Mouse (Mus musculus) limb, embryonic 11.5 days (tissue): Measurements from ENCODE around the gene Smchd1. TPM values are rescaled to one million over a fixed set of nuclear protein-coding genes. Genes with fewer than 3 reads are reported as not detected.
A peak's percentile ranks its signal among the peaks of the same experiment; 100 is the strongest.

ENCODE experiments used
- ATAC-seq: fragments of 200-750 bp; cut with Nextera tagmentation; 2 replicates; pipeline ENCODE4 v1.8.0; 2017; ENCODE audit warnings: low read depth; ENCODE audit not compliant: insufficient number of reproducible peaks, low FRiP score, low TSS enrichment
- DNase-seq: peaks from one replicate; pipeline ENCODE4 v3.0.0-alpha.2; 2015; ENCODE audit warnings: low spot score
- H3K27ac ChIP-seq: fragments of 300-500 bp; sonication (generic); replicated peaks from 2 replicates; pipeline ENCODE4 v1.5.1; 2014; ENCODE audit warnings: low read depth, mild to moderate bottlenecking, low read length
- H3K27me3 ChIP-seq: fragments of 300-500 bp; sonication (generic); 2 replicates; pipeline ENCODE4 v1.6.1; 2014; ENCODE audit warnings: mild to moderate bottlenecking, low read length, mixed read lengths; ENCODE audit not compliant: control insufficient read depth, insufficient read depth
- H3K36me3 ChIP-seq: fragments of 300-500 bp; sonication (generic); 2 replicates; pipeline ENCODE4 v1.6.1; 2014; ENCODE audit warnings: mild to moderate bottlenecking, low read length, moderate library complexity, mixed read lengths; ENCODE audit not compliant: control insufficient read depth, insufficient read depth
- H3K4me1 ChIP-seq: fragments of 300-500 bp; sonication (generic); 2 replicates; pipeline ENCODE4 v1.6.1; 2014; ENCODE audit warnings: low read length, mixed read lengths; ENCODE audit not compliant: control insufficient read depth, insufficient read depth
- H3K4me2 ChIP-seq: fragments of 300-500 bp; sonication (generic); 2 replicates; pipeline ENCODE4 v1.6.1; 2014; ENCODE audit warnings: low read depth, mild to moderate bottlenecking, moderate library complexity; ENCODE audit not compliant: severe bottlenecking
- H3K4me3 ChIP-seq: fragments of 300-500 bp; sonication (generic); 2 replicates; pipeline ENCODE4 v1.5.1; 2014; ENCODE audit warnings: low read depth, low read length
- H3K9ac ChIP-seq: fragments of 300-500 bp; sonication (generic); 2 replicates; pipeline ENCODE4 v1.6.1; 2014; ENCODE audit warnings: mild to moderate bottlenecking, low read length
- H3K9me3 ChIP-seq: fragments of 300-500 bp; sonication (generic); 2 replicates; pipeline ENCODE4 v1.6.1; 2016; ENCODE audit warnings: low read length; ENCODE audit not compliant: control insufficient read depth
- WGBS: fragments of 180-500 bp; shearing (Covaris S2); extraction: QIAGEN DNeasy Blood & Tissue Kit; methylation state at CpG from one replicate; pipeline ENCODE4 v1.1.7; 2014; 5-methylcytosine and 5-hydroxymethylcytosine counted together
- polyA plus RNA-seq: library from polyadenylated mRNA; unstranded; fragments of >200 nt; fragmentation: Nextera tagmentation; extraction: Ambion mirVana; gene quantifications from 2 replicates; pipeline ENCODE4 v1.2.1, GENCODE M21; 2014

Smchd1 gene
- polyA plus RNA-seq: 96.3 and 104 TPM in 2 replicates

DNA sequence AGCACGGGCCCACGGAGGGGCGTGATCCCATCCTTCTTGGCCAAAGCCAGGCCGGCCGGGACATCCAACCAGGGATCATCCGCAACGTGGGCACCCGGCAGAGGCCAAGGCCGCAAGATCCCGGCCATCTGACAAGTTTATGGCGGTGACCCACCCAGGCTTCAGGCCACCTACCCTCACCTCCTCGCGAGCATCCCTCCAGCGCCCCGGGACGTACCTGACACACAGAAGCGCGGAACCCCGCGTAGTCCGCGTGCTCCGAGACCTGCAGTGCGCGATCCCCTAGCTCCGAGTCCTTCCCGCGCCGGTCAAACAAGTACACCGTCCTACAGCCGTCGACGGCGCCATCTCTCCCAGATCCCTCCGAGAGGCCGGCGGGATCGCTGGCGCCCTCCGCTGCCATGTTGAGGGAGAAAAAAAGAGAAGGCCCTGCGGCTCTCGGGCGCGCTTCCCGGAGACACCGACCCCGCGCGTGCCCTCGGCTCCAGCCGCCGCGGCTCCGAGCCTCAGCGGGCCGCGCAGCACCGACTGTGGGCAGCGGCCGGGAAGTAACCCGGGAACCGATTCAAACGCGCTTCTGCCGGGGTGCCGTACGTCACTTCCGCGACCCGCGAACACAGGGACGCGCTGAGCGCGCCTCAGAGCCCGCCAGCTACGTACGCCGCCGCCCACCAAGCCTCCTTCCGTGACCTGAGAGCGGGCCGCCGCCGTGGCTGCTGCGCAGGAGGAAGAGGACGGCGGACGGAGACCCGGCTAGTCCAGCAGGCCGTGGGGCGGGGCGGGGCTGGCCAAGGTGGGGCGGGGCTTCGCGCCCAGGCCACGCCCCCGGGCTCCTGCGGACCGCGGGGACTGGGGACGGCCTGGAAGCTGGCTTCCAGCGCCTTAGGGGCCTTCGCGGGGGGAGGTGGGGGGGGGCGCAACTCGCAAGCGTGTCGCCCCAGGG is at the start of gene Smchd1:
Gene Smchd1 (minus strand): TSS at position 582 of the 943 bp plus-strand sequence.
- Histone ChIP-seq H3K4me2 (peak within 1 kb of the TSS; percentile 76), H3K9me3 (no peaks in the 10 kb centered on the region), H3K27me3 (no peaks in the 10 kb centered on the region), H3K4me3 (peak within 1 kb of the TSS; percentile 94), H3K9ac (peak within 1 kb of the TSS; percentile 91), H3K36me3 (no peaks in the 10 kb centered on the region), H3K4me1 (peaks cover 3% of the 10 kb centered on the region; the same call in 1 of the 2 replicates), H3K27ac (peak within 1 kb of the TSS; percentile 95)
- ATAC-seq (peak; percentile 93), DNase-seq (peak; percentile 94)
- WGBS: under 1% methylated on average over 93 of the region's 109 CpGs

DNA sequence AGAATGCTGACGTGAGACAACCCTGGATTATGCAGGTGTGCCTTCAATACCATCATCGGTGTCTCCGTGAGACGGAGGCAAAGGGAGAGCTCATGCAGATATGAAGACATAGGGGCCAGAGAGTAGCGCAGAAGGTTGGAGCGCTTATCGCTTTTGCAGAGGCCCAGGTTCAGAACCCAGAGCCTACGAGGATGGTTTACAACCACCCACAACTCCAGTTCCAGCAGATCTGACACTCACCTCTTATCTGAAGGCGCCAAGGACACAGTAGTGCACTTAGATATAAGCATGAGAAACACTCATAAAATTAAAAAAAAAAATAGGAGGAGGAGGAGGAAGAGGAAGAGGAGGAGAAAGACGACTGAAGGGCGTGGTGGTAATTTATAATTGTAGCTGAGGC is 35.2 kb upstream of the Smchd1 start:
- no peak for ATAC-seq
- 95% methylated on average over 11 of the region's 11 CpGs for WGBS
- H3K9ac ChIP-seq: no peak overlapping the region
- H3K9me3 ChIP-seq: no peaks in the 10 kb centered on the region
- DNase-seq: no peak
- H3K4me3 ChIP-seq: no peak overlapping the region
- H3K4me2 ChIP-seq: no peak overlapping the region
- no peaks in the 10 kb centered on the region for H3K4me1 ChIP-seq
- H3K36me3 ChIP-seq: peaks cover 17% of the 10 kb centered on the region; the same call in 1 of the 2 replicates
- H3K27ac ChIP-seq: no peak overlapping the region
- H3K27me3 ChIP-seq: no peaks in the 10 kb centered on the region

GRCm38 (mm10) chr17:71506832-71507231 is 31.7 kb upstream of the Smchd1 start:
- WGBS: 89% methylated on average over 8 of the region's 8 CpGs
- no peak for DNase-seq
- Histone ChIP-seq H3K27ac (no peak overlapping the region), H3K4me2 (no peak overlapping the region), H3K36me3 (peaks cover 20% of the 10 kb centered on the region; the same call in 1 of the 2 replicates), H3K27me3 (no peaks in the 10 kb centered on the region), H3K9ac (no peak overlapping the region), H3K4me3 (no peak overlapping the region), H3K9me3 (no peaks in the 10 kb centered on the region), H3K4me1 (no peaks in the 10 kb centered on the region)
- no peak for ATAC-seq

DNA sequence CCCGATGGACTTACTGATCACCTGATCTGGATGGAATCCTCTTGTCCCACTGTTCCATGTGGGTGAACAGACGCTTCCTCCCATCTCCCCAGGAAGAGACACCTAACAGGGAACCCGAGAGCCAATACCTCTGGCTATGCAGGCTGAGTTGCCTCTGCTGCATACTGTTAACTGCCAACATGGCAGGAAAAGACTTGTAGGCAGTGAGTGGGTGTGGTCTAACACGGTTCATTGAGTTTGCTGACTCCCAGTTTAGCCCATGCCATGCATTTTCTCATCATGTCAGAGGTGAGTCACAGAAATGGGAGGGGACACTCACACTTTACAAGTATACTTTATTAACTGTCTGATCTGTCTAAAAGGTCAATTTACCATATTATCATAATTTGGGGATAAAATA is 20.6 kb upstream of the Smchd1 start:
- Histone ChIP-seq H3K4me1 (no peaks in the 10 kb centered on the region), H3K4me2 (no peak overlapping the region), H3K27me3 (no peaks in the 10 kb centered on the region), H3K27ac (no peak overlapping the region), H3K9me3 (no peaks in the 10 kb centered on the region), H3K36me3 (peaks cover 12% of the 10 kb centered on the region; the same call in 1 of the 2 replicates), H3K9ac (no peak overlapping the region), H3K4me3 (no peak overlapping the region)
- ATAC-seq (no peak), DNase-seq (no peak)
- WGBS: 93% methylated on average over 4 of the region's 4 CpGs

GRCm38 (mm10) chr17:71491332-71491686 is 16.2 kb upstream of the Smchd1 start:
- Histone ChIP-seq H3K9ac (no peak overlapping the region), H3K4me3 (no peak overlapping the region), H3K9me3 (no peaks in the 10 kb centered on the region), H3K27me3 (no peaks in the 10 kb centered on the region), H3K4me1 (peaks cover 3% of the 10 kb centered on the region; the same call in 1 of the 2 replicates), H3K4me2 (no peak overlapping the region), H3K27ac (no peak overlapping the region), H3K36me3 (peaks cover 6% of the 10 kb centered on the region; the same call in 1 of the 2 replicates)
- 73% methylated on average over 4 of the region's 4 CpGs for WGBS
- DNase-seq (no peak), ATAC-seq (no peak)

DNA sequence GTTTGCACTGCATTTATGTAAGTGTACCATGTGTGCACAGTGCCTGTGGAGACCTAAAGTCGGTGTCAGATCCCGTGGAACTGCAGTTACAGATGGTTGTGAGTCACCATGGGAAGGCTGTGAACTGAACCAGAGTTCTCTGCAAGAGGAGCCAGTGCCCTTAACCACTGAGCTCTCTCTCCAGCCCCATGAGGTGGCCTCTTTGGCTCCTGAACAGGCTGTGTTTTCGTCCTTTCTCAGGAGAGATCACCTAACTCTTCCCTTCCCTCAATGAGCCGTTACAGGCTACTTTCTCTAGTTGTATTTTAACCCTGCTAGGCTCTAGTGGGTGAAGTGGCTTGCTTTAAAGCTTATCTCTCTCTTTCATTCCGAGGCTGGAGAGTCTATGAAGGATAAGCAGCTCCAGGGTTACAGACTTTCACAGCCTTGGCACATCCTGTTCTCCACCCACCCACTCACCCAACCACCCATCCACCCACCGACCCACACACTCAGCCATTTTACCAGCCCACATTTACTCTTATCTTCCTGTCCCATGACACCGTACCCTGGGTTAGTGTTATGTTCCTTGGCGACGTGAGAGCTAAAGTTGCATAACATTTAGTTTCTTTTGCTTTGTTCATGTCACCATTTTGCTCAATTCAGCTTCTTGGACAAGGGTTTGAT is 15.7 kb upstream of the Smchd1 start:
- Histone ChIP-seq H3K4me3 (no peak overlapping the region), H3K4me2 (no peak overlapping the region), H3K27me3 (no peaks in the 10 kb centered on the region), H3K9me3 (no peaks in the 10 kb centered on the region), H3K4me1 (peaks cover 8% of the 10 kb centered on the region), H3K27ac (no peak overlapping the region), H3K9ac (no peak overlapping the region), H3K36me3 (peaks cover 5% of the 10 kb centered on the region; the same call in 1 of the 2 replicates)
- ATAC-seq (no peak), DNase-seq (no peak)
- 82% methylated on average over 9 of the region's 9 CpGs for WGBS

GRCm38 (mm10) chr17:71489703-71490461 is 14.7 kb upstream of the Smchd1 start:
- Histone ChIP-seq H3K9me3 (no peaks in the 10 kb centered on the region), H3K36me3 (no peaks in the 10 kb centered on the region)

More at GRCm38 (mm10) chr17:71489703-71490461, 14.7 kb upstream of the Smchd1 start:
- Histone ChIP-seq H3K27ac (no peak overlapping the region), H3K4me1 (peaks cover 8% of the 10 kb centered on the region), H3K9ac (no peak overlapping the region), H3K4me2 (no peak overlapping the region), H3K27me3 (no peaks in the 10 kb centered on the region), H3K4me3 (no peak overlapping the region)
- DNase-seq (no peak), ATAC-seq (no peak)
- WGBS: 86% methylated on average over 9 of the region's 9 CpGs
